Mouse (Mus musculus) testis, adult 2 months (tissue): ENCODE results near the gene Zfp462. TPM values are rescaled to one million over a fixed set of nuclear protein-coding genes. Genes with fewer than 3 reads are reported as not detected.

ENCODE experiments used
- H3K27ac ChIP-seq: fragments of 200-500 bp; 2 replicates; pipeline ENCODE4 v1.5.1; 2012; ENCODE audit warnings: low read depth, low read length; ENCODE audit not compliant: control insufficient read depth, insufficient read depth
- H3K27me3 ChIP-seq: fragments of 200-500 bp; 2 replicates; pipeline ENCODE4 v1.6.1; 2012; ENCODE audit warnings: mild to moderate bottlenecking, low read length, moderate library complexity; ENCODE audit not compliant: control insufficient read depth, insufficient read depth
- H3K36me3 ChIP-seq: fragments of 200-500 bp; 2 replicates; pipeline ENCODE4 v1.6.1; 2012; ENCODE audit warnings: mild to moderate bottlenecking, low read length; ENCODE audit not compliant: control insufficient read depth, insufficient read depth
- H3K4me1 ChIP-seq: fragments of 200-500 bp; 2 replicates; pipeline ENCODE4 v1.6.1; 2012; ENCODE audit warnings: low read length; ENCODE audit not compliant: control insufficient read depth, insufficient read depth
- H3K4me3 ChIP-seq: fragments of 200-500 bp; 2 replicates; pipeline ENCODE4 v1.5.1; 2012; ENCODE audit warnings: low read depth, mild to moderate bottlenecking, low read length, moderate library complexity, mixed read lengths; ENCODE audit not compliant: control insufficient read depth
- CTCF ChIP-seq: fragments of 200-500 bp; IDR thresholded peaks from 2 replicates; pipeline ENCODE4 v1.5.1; 2012; ENCODE audit warnings: low read depth, mild to moderate bottlenecking, inconsistent platforms, low read length, moderate library complexity; ENCODE audit not compliant: control insufficient read depth, insufficient read depth, insufficient replicate concordance
- POLR2A ChIP-seq: fragments of 200-500 bp; IDR thresholded peaks from 2 replicates; pipeline ENCODE4 v1.6.1; 2012; ENCODE audit warnings: low read depth, mild to moderate bottlenecking, inconsistent platforms, low read length, moderate library complexity; ENCODE audit not compliant: control insufficient read depth
- polyA plus RNA-seq: library from polyadenylated mRNA; depleted of rRNA; stranded (reverse); fragments of >200 nt; gene quantifications from 2 replicates; pipeline ENCODE4 v1.2.3, GENCODE M21; 2012

Gene Zfp462
- polyA plus RNA-seq, 1 experiment: 5.7 TPM

- Histone ChIP-seq H3K27me3 (no peaks in the 10 kb centered on the region), H3K4me1 (no peaks in the 10 kb centered on the region), H3K36me3 (no peaks in the 10 kb centered on the region)
These were observed 15.9 kb downstream of the Zfp462 start for GRCm38 (mm10) chr4:54960776-54961175.

GRCm38 (mm10) chr4:54962141-54962540 lies 17.3 kb downstream of the Zfp462 start:
- H3K4me3 ChIP-seq: no peak overlapping the region
- H3K27me3 ChIP-seq: no peaks in the 10 kb centered on the region
- TF ChIP-seq CTCF: no peak
- TF ChIP-seq POLR2A: no peak
- no peaks in the 10 kb centered on the region for H3K36me3 ChIP-seq
- no peak overlapping the region for H3K27ac ChIP-seq
- no peaks in the 10 kb centered on the region for H3K4me1 ChIP-seq

More at GRCm38 (mm10) chr4:54960776-54961175, 15.9 kb downstream of the Zfp462 start:
- TF ChIP-seq POLR2A (no peak), CTCF (no peak)
- Histone ChIP-seq H3K27ac (no peak overlapping the region), H3K4me3 (no peak overlapping the region)

- Histone ChIP-seq H3K36me3 (no peaks in the 10 kb centered on the region), H3K4me1 (peaks cover 2% of the 10 kb centered on the region; the same call in 1 of the 2 replicates), H3K27ac (no peak overlapping the region), H3K27me3 (no peaks in the 10 kb centered on the region), H3K4me3 (no peak overlapping the region)
- no peak for TF ChIP-seq CTCF
- TF ChIP-seq POLR2A: no peak
These were observed 18.7 kb downstream of the Zfp462 start for GRCm38 (mm10) chr4:54963551-54963950.

- peaks cover 2% of the 10 kb centered on the region; the same call in 1 of the 2 replicates for H3K4me1 ChIP-seq
- no peak overlapping the region for H3K27ac ChIP-seq
- TF ChIP-seq CTCF: no peak
- no peak for TF ChIP-seq POLR2A
- no peak overlapping the region for H3K4me3 ChIP-seq
- H3K27me3 ChIP-seq: no peaks in the 10 kb centered on the region
- H3K36me3 ChIP-seq: no peaks in the 10 kb centered on the region
These were observed 20.4 kb downstream of the Zfp462 start for GRCm38 (mm10) chr4:54965169-54965695.

- H3K27me3 ChIP-seq: no peaks in the 10 kb centered on the region
- no peak overlapping the region for H3K27ac ChIP-seq
- no peak overlapping the region for H3K4me3 ChIP-seq
- H3K4me1 ChIP-seq: peaks cover 2% of the 10 kb centered on the region; the same call in 1 of the 2 replicates
- no peaks in the 10 kb centered on the region for H3K36me3 ChIP-seq
- TF ChIP-seq CTCF (no peak), POLR2A (no peak)
These were observed 21.4 kb downstream of the Zfp462 start for GRCm38 (mm10) chr4:54966161-54966806.

GRCm38 (mm10) chr4:54967166-54967565 lies 22.3 kb downstream of the Zfp462 start:
- Histone ChIP-seq H3K27me3 (no peaks in the 10 kb centered on the region), H3K27ac (peak overlapping the region; percentile 28), H3K36me3 (no peaks in the 10 kb centered on the region), H3K4me3 (no peak overlapping the region), H3K4me1 (peaks cover 2% of the 10 kb centered on the region; the same call in 1 of the 2 replicates)
- TF ChIP-seq CTCF (no peak), POLR2A (no peak)

GRCm38 (mm10) chr4:54967721-54968120 lies 22.9 kb downstream of the Zfp462 start:
- no peak overlapping the region for H3K4me3 ChIP-seq
- peak overlapping the region; percentile 28 for H3K27ac ChIP-seq
- peaks cover 2% of the 10 kb centered on the region; the same call in 1 of the 2 replicates for H3K4me1 ChIP-seq
- no peaks in the 10 kb centered on the region for H3K36me3 ChIP-seq
- no peaks in the 10 kb centered on the region for H3K27me3 ChIP-seq
- TF ChIP-seq CTCF (no peak), POLR2A (0 out of 2 replicates have a peak, but pooled peaks have one; percentile 38)
